Mouse (Mus musculus) ES-Bruce4 (cell line): Measurements from ENCODE around the gene Hyal1. TPM values are rescaled to one million over a fixed set of nuclear protein-coding genes. Genes with fewer than 3 reads are reported as not detected.

Experiments used
- H3K27ac ChIP-seq: 2 replicates; pipeline ENCODE4 v1.5.1; 2012; ENCODE audit warnings: low read length, inconsistent platforms; ENCODE audit not compliant: insufficient read depth
- H3K27me3 ChIP-seq: 2 replicates; pipeline ENCODE4 v1.6.1; 2012; ENCODE audit warnings: mild to moderate bottlenecking, low read length, inconsistent platforms; ENCODE audit not compliant: control insufficient read depth, poor library complexity, insufficient read depth, severe bottlenecking
- H3K36me3 ChIP-seq: 2 replicates; pipeline ENCODE4 v1.6.1; 2012; ENCODE audit warnings: inconsistent platforms, mild to moderate bottlenecking, low read length, moderate library complexity; ENCODE audit not compliant: control insufficient read depth, poor library complexity, insufficient read depth, severe bottlenecking
- H3K4me1 ChIP-seq: one replicate; pipeline ENCODE4 v1.8.1; 2011; ENCODE audit warnings: low read length; ENCODE audit not compliant: control insufficient read depth, insufficient read depth
- H3K4me3 ChIP-seq: 2 replicates; pipeline ENCODE4 v1.5.1; 2011; ENCODE audit warnings: low read depth, mild to moderate bottlenecking, low read length
- H3K9ac ChIP-seq: 2 replicates; pipeline ENCODE4 v1.6.1; 2012; ENCODE audit warnings: low read depth, mild to moderate bottlenecking, inconsistent platforms; ENCODE audit not compliant: poor library complexity, severe bottlenecking
- H3K9me3 ChIP-seq: replicated peaks from 2 replicates; pipeline ENCODE4 v1.6.1; 2012; ENCODE audit warnings: mild to moderate bottlenecking, low read length, inconsistent platforms; ENCODE audit not compliant: control insufficient read depth, poor library complexity, insufficient read depth, severe bottlenecking
- CTCF ChIP-seq: IDR thresholded peaks from one replicate; pipeline ENCODE4 v1.8.1; 2011; ENCODE audit warnings: low read depth, low read length
- EP300 ChIP-seq: IDR thresholded peaks from 2 replicates; pipeline ENCODE4 v1.6.1; 2011; ENCODE audit warnings: low read depth, low read length; ENCODE audit not compliant: insufficient read depth
- POLR2A ChIP-seq: IDR thresholded peaks from one replicate; pipeline ENCODE4 v1.8.1; 2011; ENCODE audit warnings: low read length; ENCODE audit not compliant: insufficient read depth
- polyA plus RNA-seq: library from polyadenylated mRNA; stranded (reverse); fragments of >200 nt; gene quantifications from 2 replicates; pipeline ENCODE4 v1.2.4, GENCODE M21; 2011; ENCODE audit warnings: low read depth; ENCODE audit not compliant: missing spikeins, insufficient read depth, insufficient read length

The Hyal1 gene
- polyA plus RNA-seq, 1 experiment, result 25.8 TPM

DNA sequence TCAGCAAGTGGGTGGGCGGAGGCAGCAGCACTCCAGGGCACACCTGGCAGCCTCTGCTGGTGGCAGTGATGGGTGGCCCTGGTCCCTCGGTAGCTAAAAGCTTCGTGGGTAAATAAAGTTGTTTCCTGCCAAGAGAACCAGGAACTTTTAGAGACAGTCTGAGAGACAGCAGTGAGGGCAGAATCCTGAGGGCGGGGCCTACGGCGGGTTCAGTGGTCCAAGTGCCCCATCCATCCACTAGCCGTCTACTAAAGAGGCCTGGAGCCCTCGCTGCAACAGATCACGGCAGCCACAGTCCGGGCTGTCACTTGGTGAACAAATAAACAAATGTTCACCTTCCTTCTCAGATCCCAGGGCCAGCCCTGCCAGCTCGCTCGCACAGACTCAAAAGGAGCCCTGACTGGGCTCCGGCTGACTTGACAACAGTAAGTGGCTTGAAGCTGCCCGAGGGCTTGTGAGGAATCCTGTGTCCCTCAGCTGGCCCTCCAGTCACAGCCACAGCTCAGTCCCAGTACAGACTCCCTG lies 53.2 kb downstream of the Hyal1 start:
- H3K27me3 ChIP-seq, result no peaks in the 10 kb centered on the region
- H3K9me3 ChIP-seq, result no peaks in the 10 kb centered on the region
- peak overlapping the region; percentile 37; the same call in 1 of the 2 replicates for H3K27ac ChIP-seq
- H3K9ac ChIP-seq, result peak overlapping the region; percentile 5; the same call in 1 of the 2 replicates
- peak overlapping the region; percentile 19 for H3K4me3 ChIP-seq
- H3K36me3 ChIP-seq, result no peaks in the 10 kb centered on the region
- no peak for TF ChIP-seq CTCF
- no peak for TF ChIP-seq POLR2A
- TF ChIP-seq EP300, result no peak
- H3K4me1 ChIP-seq, result peaks cover 17% of the 10 kb centered on the region

DNA sequence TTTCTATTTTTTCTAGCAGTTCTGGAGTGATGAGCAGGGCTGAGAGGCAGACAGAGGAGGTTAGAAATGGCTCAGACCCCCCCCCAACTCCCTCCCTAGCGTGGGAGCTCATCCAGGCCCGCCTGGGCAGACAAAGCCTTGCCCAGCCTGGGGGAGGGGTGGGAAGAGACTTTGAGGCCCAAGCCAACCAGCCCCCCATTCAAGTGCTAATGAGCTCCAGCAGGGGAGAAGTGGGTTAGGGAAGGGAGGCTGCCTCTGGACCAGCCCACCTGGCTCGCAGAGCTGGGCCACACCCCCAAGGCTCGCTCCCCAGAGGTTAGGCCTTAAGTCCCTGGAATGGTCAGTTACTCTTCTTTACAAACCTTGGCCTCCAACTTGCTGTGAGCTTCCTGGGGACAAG lies 53.8 kb downstream of the Hyal1 start:
- peaks cover 14% of the 10 kb centered on the region for H3K4me1 ChIP-seq
- no peak for TF ChIP-seq POLR2A
- TF ChIP-seq EP300, result peak; percentile 99
- H3K36me3 ChIP-seq, result no peaks in the 10 kb centered on the region
- peak overlapping the region; percentile 37 for H3K27ac ChIP-seq
- H3K4me3 ChIP-seq, result no peak overlapping the region
- H3K9ac ChIP-seq, result 0 out of 2 replicates have a peak overlapping the region, but pooled peaks have one; percentile 5
- no peaks in the 10 kb centered on the region for H3K9me3 ChIP-seq
- H3K27me3 ChIP-seq, result no peaks in the 10 kb centered on the region

Other genes with a start within 250 kb of the Hyal1 start
- 8.1 and 11.0 TPM in 2 replicates for gene Hemk1, start 238.6 kb upstream of the Hyal1 start, polyA plus RNA-seq
- gene 6430571L13Rik, start 236.3 kb upstream of the Hyal1 start, polyA plus RNA-seq, result 0.30 and 0.43 TPM in 2 replicates
- 3.2 and 3.9 TPM in 2 replicates for gene Cacna2d2, start 177.3 kb upstream of the Hyal1 start, polyA plus RNA-seq
- gene Tmem115, start 43.0 kb upstream of the Hyal1 start, polyA plus RNA-seq, result 10.7 and 11.6 TPM in 2 replicates
- 7.7 and 9.2 TPM in 2 replicates for gene Cyb561d2, start 34.7 kb upstream of the Hyal1 start, polyA plus RNA-seq
- 32.3 and 32.7 TPM in 2 replicates for gene Nprl2, start 34.7 kb upstream of the Hyal1 start, polyA plus RNA-seq
- not detected in 2 replicates for gene Zmynd10, start 29.6 kb upstream of the Hyal1 start, polyA plus RNA-seq
- gene Rassf1, start 25.4 kb upstream of the Hyal1 start, polyA plus RNA-seq, result 23.7 and 24.8 TPM in 2 replicates
- 23.5 and 25.3 TPM in 2 replicates for gene Tusc2, start 13.7 kb upstream of the Hyal1 start, polyA plus RNA-seq
- gene Hyal2, start 9.0 kb upstream of the Hyal1 start, polyA plus RNA-seq, result 38.4 and 38.7 TPM in 2 replicates
- 18.6 and 21.1 TPM in 2 replicates for gene Naa80, start 2.0 kb downstream of the Hyal1 start, polyA plus RNA-seq
- 1.0 and 2.1 TPM in 2 replicates for gene Hyal3, start 3.9 kb downstream of the Hyal1 start, polyA plus RNA-seq
- gene Ifrd2, start 10.7 kb downstream of the Hyal1 start, polyA plus RNA-seq, result 43.8 and 45.3 TPM in 2 replicates
- 15.4 and 16.5 TPM in 2 replicates for gene Sema3b, start 32.3 kb downstream of the Hyal1 start, polyA plus RNA-seq
- 266 and 284 TPM in 2 replicates for gene Gnai2, start 58.4 kb downstream of the Hyal1 start, polyA plus RNA-seq
- 8.1 and 13.3 TPM in 2 replicates for gene Slc38a3, start 92.6 kb downstream of the Hyal1 start, polyA plus RNA-seq
- 1.5 TPM in 1 of 2 replicates, not detected in the other for gene Gnat1, start 102.8 kb downstream of the Hyal1 start, polyA plus RNA-seq
- gene Sema3f, start 133.5 kb downstream of the Hyal1 start, polyA plus RNA-seq, result 12.3 and 19.0 TPM in 2 replicates
- gene Rbm5, start 194.1 kb downstream of the Hyal1 start, polyA plus RNA-seq, result 143 and 146 TPM in 2 replicates